Mouse (Mus musculus) embryonic facial prominence, embryonic 15.5 days (tissue): ENCODE measurements around the gene Jund. TPM values are rescaled to one million over a fixed set of nuclear protein-coding genes. Genes with fewer than 3 reads are reported as not detected.
A peak's percentile ranks its signal among the peaks of the same experiment; 100 is the strongest.

Experiments used
- ATAC-seq: fragments of 200-750 bp; cut with Nextera tagmentation; 2 replicates; pipeline ENCODE4 v1.8.0; 2017; ENCODE audit warnings: low read depth, moderate TSS enrichment; ENCODE audit not compliant: insufficient number of reproducible peaks, low FRiP score, low TSS enrichment
- H3K27ac ChIP-seq: fragments of 300-500 bp; sonication (generic); replicated peaks from 2 replicates; pipeline ENCODE4 v1.5.1; 2015; ENCODE audit warnings: mild to moderate bottlenecking, inconsistent platforms
- H3K27me3 ChIP-seq: fragments of 300-500 bp; sonication (generic); 2 replicates; pipeline ENCODE4 v1.6.1; 2015; ENCODE audit warnings: inconsistent platforms
- H3K36me3 ChIP-seq: fragments of 300-500 bp; sonication (generic); 2 replicates; pipeline ENCODE4 v1.6.1; 2015; ENCODE audit warnings: mild to moderate bottlenecking, inconsistent platforms
- H3K4me1 ChIP-seq: fragments of 300-500 bp; sonication (generic); 2 replicates; pipeline ENCODE4 v1.6.1; 2015; ENCODE audit warnings: inconsistent platforms
- H3K4me2 ChIP-seq: fragments of 300-500 bp; sonication (generic); replicated peaks from 2 replicates; pipeline ENCODE4 v1.6.1; 2015; ENCODE audit warnings: mild to moderate bottlenecking, inconsistent platforms
- H3K4me3 ChIP-seq: fragments of 300-500 bp; sonication (generic); replicated peaks from 2 replicates; pipeline ENCODE4 v1.5.1; 2015; ENCODE audit warnings: mild to moderate bottlenecking, inconsistent platforms
- H3K9ac ChIP-seq: fragments of 300-500 bp; sonication (generic); 2 replicates; pipeline ENCODE4 v1.6.1; 2015; ENCODE audit warnings: inconsistent platforms
- H3K9me3 ChIP-seq: fragments of 300-500 bp; sonication (generic); replicated peaks from 2 replicates; pipeline ENCODE4 v1.6.1; 2016; ENCODE audit warnings: inconsistent platforms
- WGBS: fragments of 180-500 bp; shearing (Covaris S2); methylation state at CpG from one replicate; pipeline ENCODE4 v1.1.7; 2015; 5-methylcytosine and 5-hydroxymethylcytosine counted together
- polyA plus RNA-seq: library from polyadenylated mRNA; unstranded; fragments of >200 nt; fragmentation: Nextera tagmentation; extraction: Ambion mirVana; gene quantifications from 2 replicates; pipeline ENCODE4 v1.2.1, GENCODE M21; 2015

Gene Jund
- polyA plus RNA-seq, 1 experiment from 2014 or later: 97.7 TPM

DNA sequence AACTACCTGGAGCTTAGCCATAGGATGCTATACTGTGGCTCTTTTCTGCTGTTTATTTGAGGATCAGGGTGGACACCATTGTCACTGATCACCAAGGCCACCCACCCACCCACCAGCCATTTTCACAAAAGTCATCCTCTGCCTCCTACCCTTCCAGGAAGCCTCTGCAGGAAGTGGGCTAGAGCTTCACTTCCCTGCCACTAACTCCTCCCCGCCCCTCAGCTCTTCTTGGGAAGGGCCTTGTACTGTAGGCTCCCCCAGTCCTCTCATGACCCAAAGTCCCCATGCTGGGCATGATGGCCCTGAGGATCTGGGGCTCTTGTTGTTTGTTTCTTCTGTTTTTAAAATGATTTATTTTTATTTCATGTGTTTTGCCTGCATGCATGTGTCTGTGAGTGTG lies 23.4 kb upstream of the Jund start:
- Histone ChIP-seq H3K4me3 (no peak overlapping the region), H3K9ac (no peak overlapping the region), H3K4me1 (peaks cover 27% of the 10 kb centered on the region), H3K4me2 (no peak overlapping the region), H3K27me3 (no peaks in the 10 kb centered on the region), H3K27ac (peak overlapping the region; percentile 96; the same call in 1 of the 2 replicates), H3K9me3 (no peaks in the 10 kb centered on the region), H3K36me3 (peaks cover 30% of the 10 kb centered on the region)
- WGBS: 94% methylated on average over 1 of the region's 1 CpGs
- ATAC-seq: no peak

DNA sequence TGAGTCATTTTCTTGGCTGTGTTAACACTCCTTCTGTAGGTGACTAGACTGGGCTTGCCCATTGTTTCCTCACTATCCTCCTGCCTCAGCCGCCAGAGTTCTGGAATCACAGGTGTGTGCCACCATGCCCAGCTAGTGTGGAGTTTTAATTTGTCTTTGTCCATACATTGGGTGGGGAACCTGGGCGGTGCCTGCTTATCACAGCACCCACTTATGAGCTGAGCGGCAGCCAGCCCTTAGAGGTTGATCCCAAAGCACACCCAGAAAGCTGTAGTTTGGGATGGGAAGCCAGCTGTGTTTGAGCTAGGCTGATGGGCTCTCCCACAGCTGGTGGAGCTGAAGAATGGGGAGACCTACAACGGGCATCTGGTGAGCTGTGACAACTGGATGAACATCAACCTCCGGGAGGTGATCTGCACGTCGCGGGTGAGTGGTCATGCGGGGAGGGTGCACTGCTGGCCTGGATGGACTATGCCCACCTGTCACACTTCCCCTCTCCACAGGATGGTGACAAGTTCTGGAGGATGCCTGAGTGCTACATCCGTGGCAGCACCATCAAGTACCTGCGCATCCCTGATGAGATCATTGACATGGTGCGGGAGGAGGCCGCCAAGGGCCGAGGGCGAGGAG lies 21.2 kb upstream of the Jund start:
- H3K9me3 ChIP-seq: no peaks in the 10 kb centered on the region
- no peak overlapping the region for H3K27ac ChIP-seq
- no peak for ATAC-seq
- peaks cover 33% of the 10 kb centered on the region for H3K4me1 ChIP-seq
- peaks cover 30% of the 10 kb centered on the region for H3K36me3 ChIP-seq
- no peak overlapping the region for H3K9ac ChIP-seq
- H3K27me3 ChIP-seq: no peaks in the 10 kb centered on the region
- WGBS: 91% methylated on average over 15 of the region's 15 CpGs
- no peak overlapping the region for H3K4me2 ChIP-seq
- no peak overlapping the region for H3K4me3 ChIP-seq

DNA sequence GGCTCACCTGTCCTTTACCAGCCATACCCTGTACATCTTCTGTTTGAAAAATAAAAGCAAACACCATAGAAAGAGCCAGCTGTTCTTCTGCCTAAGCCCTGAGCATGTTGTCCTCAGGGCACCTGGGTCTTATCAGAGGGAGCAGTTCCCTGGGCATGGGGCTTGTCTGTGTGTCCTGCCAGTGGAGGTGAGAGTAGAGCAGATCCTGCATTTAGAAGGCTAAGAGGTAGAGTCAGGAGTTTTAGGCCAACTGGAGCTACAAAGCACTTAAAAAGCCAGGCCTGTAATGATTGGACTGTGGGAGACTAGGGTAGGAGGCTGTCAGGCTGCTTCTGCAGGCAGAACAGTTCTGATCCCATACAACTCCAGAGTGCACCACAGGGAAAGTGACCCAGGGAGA lies 20.1 kb upstream of the Jund start:
- Histone ChIP-seq H3K4me2 (no peak overlapping the region), H3K9ac (no peak overlapping the region), H3K9me3 (no peaks in the 10 kb centered on the region), H3K4me3 (no peak overlapping the region), H3K27me3 (no peaks in the 10 kb centered on the region), H3K4me1 (peaks cover 33% of the 10 kb centered on the region), H3K36me3 (peaks cover 30% of the 10 kb centered on the region), H3K27ac (no peak overlapping the region)
- ATAC-seq: no peak

DNA sequence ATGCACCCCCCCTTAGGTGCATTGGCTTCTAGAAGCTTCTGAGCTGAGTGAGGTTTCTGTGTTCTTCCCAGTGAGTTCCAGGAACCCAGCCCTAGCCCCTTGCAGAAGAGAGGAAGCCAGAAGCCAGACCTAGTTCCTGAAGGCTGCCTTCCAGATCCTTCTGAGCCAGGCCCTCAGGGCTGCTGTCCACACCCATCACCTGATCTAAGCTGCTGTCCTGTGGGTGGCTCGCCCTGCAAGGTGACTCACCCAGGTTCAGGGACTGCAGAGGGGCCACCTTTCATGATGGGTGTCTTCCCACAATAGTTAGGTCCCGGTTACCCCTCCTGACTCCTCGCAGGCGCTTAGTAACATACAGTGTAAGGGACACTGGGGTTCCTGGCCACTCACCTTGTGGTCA lies 19.3 kb upstream of the Jund start:
- Histone ChIP-seq H3K4me3 (no peak overlapping the region), H3K9me3 (no peaks in the 10 kb centered on the region), H3K4me1 (peaks cover 30% of the 10 kb centered on the region), H3K36me3 (peaks cover 30% of the 10 kb centered on the region), H3K4me2 (no peak overlapping the region), H3K27me3 (no peaks in the 10 kb centered on the region), H3K9ac (no peak overlapping the region), H3K27ac (no peak overlapping the region; the same call in 1 of the 2 replicates)
- 81% methylated on average over 4 of the region's 4 CpGs for WGBS
- no peak for ATAC-seq

DNA sequence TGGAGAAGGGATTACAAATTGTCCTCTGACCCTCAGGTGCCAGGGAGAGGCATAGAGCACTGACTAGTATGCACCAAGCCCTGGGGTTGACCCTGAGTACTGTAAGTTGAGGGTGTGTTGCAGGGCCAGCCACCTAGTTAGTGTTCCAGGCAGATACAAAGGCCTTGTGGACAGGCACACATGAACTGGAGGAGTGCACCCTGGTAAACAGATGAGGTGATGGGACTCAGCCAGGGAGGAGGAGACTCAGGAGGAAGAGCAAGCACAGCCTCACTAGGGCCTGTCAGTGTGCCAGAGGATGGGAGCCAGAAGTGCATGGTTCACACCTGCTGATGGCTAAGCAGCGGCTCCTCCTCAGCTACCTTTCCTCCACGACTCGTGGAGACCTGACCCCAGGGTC lies 18.7 kb upstream of the Jund start:
- H3K27me3 ChIP-seq: no peaks in the 10 kb centered on the region
- no peak overlapping the region for H3K4me3 ChIP-seq
- 0 out of 2 replicates have a peak overlapping the region, but pooled peaks have one; percentile 0 for H3K27ac ChIP-seq
- no peak overlapping the region for H3K4me2 ChIP-seq
- H3K4me1 ChIP-seq: peaks cover 26% of the 10 kb centered on the region
- ATAC-seq: no peak
- WGBS: 67% methylated on average over 3 of the region's 3 CpGs
- no peak overlapping the region for H3K9ac ChIP-seq
- no peaks in the 10 kb centered on the region for H3K9me3 ChIP-seq
- peaks cover 30% of the 10 kb centered on the region for H3K36me3 ChIP-seq

DNA sequence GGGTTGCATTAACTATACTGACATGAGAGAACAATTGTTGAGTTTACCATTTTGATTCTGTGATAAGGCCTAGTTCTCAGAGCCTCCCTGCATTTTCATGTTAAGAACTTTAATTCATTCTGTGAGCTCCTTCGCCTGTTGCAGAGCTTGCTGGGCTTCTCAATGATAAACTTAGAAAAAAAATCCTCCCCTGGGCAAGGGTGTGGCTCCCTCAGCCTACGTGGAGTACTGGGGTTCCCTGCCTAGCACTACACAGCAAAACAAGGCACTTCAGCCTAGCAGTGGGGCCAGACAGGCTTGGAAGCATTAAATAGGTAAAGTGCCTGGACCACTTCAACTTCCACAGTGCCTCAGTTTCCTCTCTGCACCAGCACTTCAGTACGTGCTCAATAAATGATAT lies 17.3 kb upstream of the Jund start:
- no peak overlapping the region for H3K9ac ChIP-seq
- ATAC-seq: no peak
- H3K36me3 ChIP-seq: peaks cover 30% of the 10 kb centered on the region
- H3K9me3 ChIP-seq: no peaks in the 10 kb centered on the region
- H3K27me3 ChIP-seq: no peaks in the 10 kb centered on the region
- 49% methylated on average over 3 of the region's 3 CpGs for WGBS
- no peak overlapping the region for H3K4me2 ChIP-seq
- no peak overlapping the region for H3K4me3 ChIP-seq
- H3K4me1 ChIP-seq: peaks cover 22% of the 10 kb centered on the region
- peak overlapping the region; percentile 69 for H3K27ac ChIP-seq

DNA sequence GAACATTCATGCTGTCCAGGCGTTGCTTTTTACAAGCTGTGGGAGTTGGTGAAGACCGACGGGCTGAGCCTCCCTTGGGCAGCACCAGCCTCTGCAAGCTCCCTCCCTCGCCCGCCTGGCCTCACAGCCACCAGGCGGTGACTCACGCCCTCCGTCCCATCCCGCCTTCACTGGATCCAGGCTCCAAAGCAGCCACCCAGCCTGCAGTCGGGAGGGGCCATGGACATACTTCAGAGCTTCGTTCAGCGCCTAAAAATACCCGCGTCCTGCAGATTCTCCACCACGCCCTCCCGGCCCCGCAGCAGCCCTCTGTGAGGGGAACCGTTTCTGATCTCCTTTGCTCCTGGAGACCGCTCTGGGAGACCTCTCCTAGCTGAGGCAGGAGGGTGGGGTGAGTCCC lies 16.6 kb upstream of the Jund start:
- Histone ChIP-seq H3K4me2 (peak overlapping the region; percentile 44), H3K27ac (peak overlapping the region; percentile 69), H3K9ac (0 out of 2 replicates have a peak overlapping the region, but pooled peaks have one; percentile 7), H3K9me3 (no peaks in the 10 kb centered on the region), H3K4me3 (peak overlapping the region; percentile 17; the same call in 1 of the 2 replicates), H3K36me3 (peaks cover 30% of the 10 kb centered on the region), H3K4me1 (peaks cover 22% of the 10 kb centered on the region), H3K27me3 (no peaks in the 10 kb centered on the region)
- ATAC-seq: peak; percentile 68
- WGBS: 2% methylated on average over 19 of the region's 19 CpGs

DNA sequence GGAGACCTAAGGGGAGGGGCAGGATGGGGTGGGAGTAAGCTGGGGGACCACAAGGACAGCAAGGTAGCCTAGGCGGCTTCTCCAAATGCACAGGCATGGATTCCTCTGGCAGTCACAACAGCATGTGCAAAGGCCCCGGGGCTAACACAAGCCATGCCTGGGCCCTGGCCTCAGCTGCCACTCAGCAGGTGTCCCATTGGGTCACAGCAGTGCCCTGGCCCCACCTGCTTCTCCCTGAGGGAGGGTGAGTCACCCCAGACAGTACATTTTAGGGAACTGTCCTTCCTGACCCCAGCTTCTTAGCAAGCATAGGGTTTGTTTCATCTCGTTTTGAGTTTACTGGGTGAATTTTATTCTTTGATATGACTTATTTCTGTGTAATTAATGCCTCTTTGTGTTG lies 16.1 kb upstream of the Jund start:
- no peak for ATAC-seq
- no peaks in the 10 kb centered on the region for H3K27me3 ChIP-seq
- peak overlapping the region; percentile 44 for H3K4me2 ChIP-seq
- H3K4me1 ChIP-seq: peaks cover 22% of the 10 kb centered on the region
- H3K9me3 ChIP-seq: no peaks in the 10 kb centered on the region
- no peak overlapping the region for H3K9ac ChIP-seq
- 54% methylated on average over 3 of the region's 3 CpGs for WGBS
- H3K36me3 ChIP-seq: peaks cover 25% of the 10 kb centered on the region
- peak overlapping the region; percentile 17; the same call in 1 of the 2 replicates for H3K4me3 ChIP-seq
- peak overlapping the region; percentile 69 for H3K27ac ChIP-seq

DNA sequence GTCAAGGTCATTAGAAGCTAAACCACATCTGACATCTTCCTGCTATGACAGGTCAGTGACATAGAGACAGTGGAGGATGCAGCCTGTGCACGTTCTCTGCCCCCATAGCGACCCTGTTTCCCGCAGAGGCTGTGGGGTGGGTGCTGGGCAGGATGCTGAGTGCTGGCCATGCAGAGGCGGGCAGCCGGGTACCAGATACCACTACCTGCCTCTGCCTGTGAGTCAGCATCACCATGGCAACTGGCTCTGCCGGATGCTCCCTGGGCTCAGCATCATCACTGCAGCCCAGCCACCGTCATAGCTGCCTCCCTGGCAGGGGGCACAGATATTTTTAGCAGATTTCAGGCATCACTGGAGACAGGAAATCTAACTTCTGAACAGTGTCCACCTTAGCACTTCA lies 14.5 kb upstream of the Jund start:
- WGBS: 58% methylated on average over 7 of the region's 7 CpGs
- Histone ChIP-seq H3K9ac (no peak overlapping the region), H3K27ac (no peak overlapping the region), H3K9me3 (no peaks in the 10 kb centered on the region), H3K4me1 (peaks cover 22% of the 10 kb centered on the region), H3K4me2 (no peak overlapping the region), H3K4me3 (no peak overlapping the region), H3K27me3 (no peaks in the 10 kb centered on the region), H3K36me3 (peaks cover 9% of the 10 kb centered on the region; the same call in 1 of the 2 replicates)
- ATAC-seq: no peak

DNA sequence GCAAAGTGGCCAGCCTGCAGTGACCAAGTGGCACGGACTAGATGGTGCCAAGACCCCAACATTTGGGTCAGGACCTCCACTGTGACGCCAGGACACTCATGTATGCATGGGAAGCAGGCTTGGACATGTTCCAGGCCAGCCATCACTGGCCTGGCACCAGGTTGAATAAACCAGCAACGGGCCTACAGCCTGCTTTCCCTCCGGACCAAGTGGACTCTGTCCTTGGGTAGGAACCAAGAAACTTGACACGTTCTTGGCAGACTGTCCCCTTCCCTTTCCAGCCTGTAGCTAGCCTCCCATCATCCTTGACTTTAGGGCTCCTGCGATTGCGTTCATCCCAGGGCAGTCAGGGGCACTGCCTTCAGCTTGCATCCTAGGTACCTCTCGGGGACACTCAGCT lies 11.2 kb upstream of the Jund start:
- no peaks in the 10 kb centered on the region for H3K27me3 ChIP-seq
- no peak overlapping the region for H3K27ac ChIP-seq
- H3K4me1 ChIP-seq: peaks cover 25% of the 10 kb centered on the region
- no peaks in the 10 kb centered on the region for H3K9me3 ChIP-seq
- H3K4me2 ChIP-seq: no peak overlapping the region
- ATAC-seq: no peak
- H3K4me3 ChIP-seq: no peak overlapping the region
- H3K36me3 ChIP-seq: no peaks in the 10 kb centered on the region
- H3K9ac ChIP-seq: no peak overlapping the region
- whole genome bisulfite sequencing: 80% methylated on average over 8 of the region's 8 CpGs

DNA sequence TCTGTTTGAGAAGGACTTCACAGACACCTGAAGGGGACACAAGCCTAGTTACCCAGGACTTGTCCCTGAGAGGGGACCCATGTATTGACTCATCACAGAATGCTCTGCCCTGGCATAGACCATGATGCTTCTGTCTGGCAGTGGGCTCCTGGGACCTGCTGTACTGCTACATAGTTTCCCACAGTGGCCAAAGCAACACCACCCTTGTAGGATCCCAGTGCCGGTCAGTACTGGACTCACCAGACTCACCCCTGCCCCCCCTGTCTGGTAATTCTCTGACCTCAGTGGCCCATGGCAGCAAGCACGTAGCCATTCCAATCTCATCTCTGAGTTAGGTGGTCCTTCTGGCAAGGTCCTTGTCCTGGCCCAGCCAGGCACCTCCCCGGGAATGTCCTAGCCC lies 10.6 kb upstream of the Jund start:
- peaks cover 24% of the 10 kb centered on the region for H3K4me1 ChIP-seq
- H3K27ac ChIP-seq: no peak overlapping the region
- no peak overlapping the region for H3K9ac ChIP-seq
- no peak overlapping the region for H3K4me2 ChIP-seq
- WGBS: 88% methylated on average over 3 of the region's 3 CpGs
- no peaks in the 10 kb centered on the region for H3K36me3 ChIP-seq
- no peaks in the 10 kb centered on the region for H3K27me3 ChIP-seq
- no peak for ATAC-seq
- H3K9me3 ChIP-seq: no peaks in the 10 kb centered on the region
- H3K4me3 ChIP-seq: no peak overlapping the region

DNA sequence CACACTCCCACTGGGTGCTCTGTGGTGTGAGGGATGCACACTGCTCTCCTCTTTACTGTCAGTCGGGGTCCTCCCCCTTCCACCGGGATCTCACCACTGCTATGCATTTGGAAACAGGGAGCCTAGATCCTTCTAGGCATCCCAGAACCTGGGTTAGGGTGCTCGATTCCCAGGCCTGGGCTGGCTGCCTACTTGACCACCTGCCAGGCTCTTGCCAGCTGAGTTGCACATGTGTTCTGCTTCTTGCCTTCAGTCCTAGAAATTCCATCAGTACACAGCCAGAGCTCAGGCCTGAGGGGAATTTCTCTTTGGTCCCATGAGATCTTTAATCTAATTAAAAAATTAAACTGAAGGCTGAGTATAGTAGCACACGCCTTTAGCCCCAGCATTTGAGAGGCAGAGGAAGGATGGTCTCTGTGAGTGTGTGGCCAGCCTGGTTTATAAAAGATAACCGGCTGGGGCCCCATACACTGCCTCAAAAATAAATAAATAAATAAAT lies 8.8 kb upstream of the Jund start:
- H3K9ac ChIP-seq: no peak overlapping the region
- no peak overlapping the region for H3K4me3 ChIP-seq
- no peaks in the 10 kb centered on the region for H3K9me3 ChIP-seq
- H3K27ac ChIP-seq: no peak overlapping the region; the same call in 1 of the 2 replicates
- H3K4me2 ChIP-seq: no peak overlapping the region
- WGBS: 48% methylated on average over 5 of the region's 5 CpGs
- ATAC-seq: no peak
- H3K36me3 ChIP-seq: no peaks in the 10 kb centered on the region
- peaks cover 25% of the 10 kb centered on the region for H3K4me1 ChIP-seq
- no peaks in the 10 kb centered on the region for H3K27me3 ChIP-seq
